Mouse (Mus musculus): Measurements from ENCODE around the gene Grk6. TPM values are rescaled to one million over a fixed set of nuclear protein-coding genes. Genes with fewer than 3 reads are reported as not detected.

Gene Grk6
- polyA plus RNA-seq, 1 experiment: 228 TPM

DNA sequence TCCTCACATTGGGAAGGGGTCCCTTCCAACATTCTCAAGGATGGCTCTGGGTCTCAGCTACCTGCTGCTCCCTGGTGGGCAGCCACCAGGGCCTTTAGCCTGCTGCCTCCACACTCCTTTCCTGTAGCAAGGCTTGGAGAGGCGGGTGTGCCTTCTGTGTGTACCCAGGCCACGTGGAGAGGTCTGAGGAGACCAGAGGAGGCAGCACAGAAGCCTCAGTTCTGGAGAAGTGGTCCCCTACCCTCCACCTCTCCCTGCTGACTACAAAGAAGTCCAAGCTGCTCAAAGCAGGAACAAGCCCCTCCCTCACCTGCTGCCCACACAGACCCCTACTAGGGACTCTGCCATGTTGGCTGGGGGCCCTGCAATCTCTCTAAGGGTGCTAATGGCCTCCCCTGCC lies 49.4 kb downstream of the Grk6 start:
- peaks cover 10% of the 10 kb centered on the region; the same call in 1 of the 2 replicates for H3K4me1 ChIP-seq (replicated peaks; ENCODE audit: control insufficient read depth, insufficient read depth, low read length)

DNA sequence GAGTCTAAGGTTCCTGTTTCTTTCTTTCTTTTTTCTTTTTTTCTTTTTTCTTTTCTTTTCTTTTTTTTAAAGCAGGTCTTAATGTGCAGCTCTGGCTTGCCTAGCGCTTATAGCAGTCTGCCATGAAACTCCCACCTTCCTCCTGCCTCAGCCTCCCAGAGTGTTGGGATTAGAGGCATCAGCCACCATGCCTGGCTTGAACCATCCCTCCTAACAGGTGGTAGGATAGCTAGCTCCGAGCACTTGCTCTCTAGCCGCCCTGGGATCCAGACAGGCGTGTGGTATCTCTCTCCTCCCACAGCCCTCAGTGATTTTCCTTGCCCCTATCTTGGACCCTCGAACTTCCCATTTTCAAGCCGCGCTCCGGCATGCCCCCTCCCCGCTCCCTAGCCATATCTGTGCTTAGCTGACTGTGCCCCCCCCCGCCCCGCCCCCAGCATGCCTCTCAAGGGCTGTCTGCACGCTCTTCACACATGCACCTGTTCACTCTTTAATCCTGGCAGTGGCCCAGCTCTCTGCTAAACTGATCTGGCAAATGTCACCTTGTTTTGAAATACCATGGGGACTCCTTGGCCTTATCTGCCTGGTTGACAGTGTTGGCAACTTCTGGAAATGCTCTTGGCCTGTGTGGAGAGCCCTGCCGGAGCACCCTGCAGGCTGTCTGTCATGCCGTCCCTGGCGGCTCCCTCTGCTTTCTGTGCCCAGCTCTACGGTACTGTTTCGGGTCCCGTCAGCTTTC lies 50.2 kb downstream of the Grk6 start:
- no peaks in the 10 kb centered on the region; the same call in 1 of the 2 replicates for H3K27me3 ChIP-seq (ENCODE audit: control insufficient read depth, insufficient read depth, low read length)
- no peak overlapping the region for H3K27ac ChIP-seq (ENCODE audit: control insufficient read depth, insufficient read depth, low read length)
- peaks cover 10% of the 10 kb centered on the region; the same call in 1 of the 2 replicates for H3K4me1 ChIP-seq (replicated peaks; ENCODE audit: control insufficient read depth, insufficient read depth, low read length)
- WGBS: 26% methylated on average over 18 of the region's 18 CpGs
- H3K36me3 ChIP-seq (ENCODE audit: control insufficient read depth, insufficient read depth, low read length): no peaks in the 10 kb centered on the region
- no peak overlapping the region for H3K4me3 ChIP-seq (ENCODE audit: control insufficient read depth, insufficient read depth, low read length)
- TF ChIP-seq POLR2A (IDR thresholded peaks at IDR 0.05; ENCODE audit: control insufficient read depth, extremely low read depth, insufficient read depth, low read length, poor library complexity): no peak
- no peak for TF ChIP-seq CTCF (IDR thresholded peaks at IDR 0.05; ENCODE audit: borderline replicate concordance, control insufficient read depth, extremely low read depth, insufficient read depth, low read length, poor library complexity)
- DNase-seq: no peak

More for the DNA sequence above, 49.4 kb downstream of the Grk6 start:
- no peak overlapping the region for H3K4me3 ChIP-seq (ENCODE audit: control insufficient read depth, insufficient read depth, low read length)
- WGBS: 55% methylated on average over 2 of the region's 2 CpGs
- H3K36me3 ChIP-seq (ENCODE audit: control insufficient read depth, insufficient read depth, low read length): no peaks in the 10 kb centered on the region
- TF ChIP-seq CTCF (IDR thresholded peaks at IDR 0.05; ENCODE audit: borderline replicate concordance, control insufficient read depth, extremely low read depth, insufficient read depth, low read length, poor library complexity): no peak
- no peak for TF ChIP-seq POLR2A (IDR thresholded peaks at IDR 0.05; ENCODE audit: control insufficient read depth, extremely low read depth, insufficient read depth, low read length, poor library complexity)
- H3K27ac ChIP-seq (ENCODE audit: control insufficient read depth, insufficient read depth, low read length): no peak overlapping the region
- H3K27me3 ChIP-seq (ENCODE audit: control insufficient read depth, insufficient read depth, low read length): no peaks in the 10 kb centered on the region; the same call in 1 of the 2 replicates
- no peak for DNase-seq

DNA sequence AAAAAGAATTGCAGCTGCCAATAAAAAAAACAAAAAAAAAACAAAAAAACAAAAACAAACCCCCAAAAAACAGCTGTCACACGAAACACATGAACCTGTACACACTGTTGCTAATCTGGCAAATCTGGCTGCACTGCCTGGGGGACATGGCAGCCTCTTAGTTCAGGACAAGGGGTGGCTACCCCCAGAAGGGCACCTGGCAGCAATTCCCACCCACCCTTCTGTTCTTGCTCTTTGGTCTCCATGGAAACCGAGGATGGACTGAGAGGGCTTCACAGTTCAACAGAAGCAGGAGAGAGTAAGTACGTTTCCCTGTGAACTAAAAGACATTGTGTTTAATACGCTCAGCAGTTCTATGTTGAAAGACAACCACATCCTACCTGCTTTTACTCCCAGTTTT lies 50.8 kb downstream of the Grk6 start:
- TF ChIP-seq CTCF (IDR thresholded peaks at IDR 0.05; ENCODE audit: borderline replicate concordance, control insufficient read depth, extremely low read depth, insufficient read depth, low read length, poor library complexity) (no peak), POLR2A (IDR thresholded peaks at IDR 0.05; ENCODE audit: control insufficient read depth, extremely low read depth, insufficient read depth, low read length, poor library complexity) (no peak)
- no peaks in the 10 kb centered on the region for H3K36me3 ChIP-seq (ENCODE audit: control insufficient read depth, insufficient read depth, low read length)
- no peak overlapping the region for H3K27ac ChIP-seq (ENCODE audit: control insufficient read depth, insufficient read depth, low read length)
- no peak overlapping the region for H3K4me3 ChIP-seq (ENCODE audit: control insufficient read depth, insufficient read depth, low read length)
- peaks cover 10% of the 10 kb centered on the region; the same call in 1 of the 2 replicates for H3K4me1 ChIP-seq (replicated peaks; ENCODE audit: control insufficient read depth, insufficient read depth, low read length)
- H3K27me3 ChIP-seq (ENCODE audit: control insufficient read depth, insufficient read depth, low read length): no peaks in the 10 kb centered on the region; the same call in 1 of the 2 replicates
- WGBS: 85% methylated on average over 4 of the region's 4 CpGs
- no peak for DNase-seq

DNA sequence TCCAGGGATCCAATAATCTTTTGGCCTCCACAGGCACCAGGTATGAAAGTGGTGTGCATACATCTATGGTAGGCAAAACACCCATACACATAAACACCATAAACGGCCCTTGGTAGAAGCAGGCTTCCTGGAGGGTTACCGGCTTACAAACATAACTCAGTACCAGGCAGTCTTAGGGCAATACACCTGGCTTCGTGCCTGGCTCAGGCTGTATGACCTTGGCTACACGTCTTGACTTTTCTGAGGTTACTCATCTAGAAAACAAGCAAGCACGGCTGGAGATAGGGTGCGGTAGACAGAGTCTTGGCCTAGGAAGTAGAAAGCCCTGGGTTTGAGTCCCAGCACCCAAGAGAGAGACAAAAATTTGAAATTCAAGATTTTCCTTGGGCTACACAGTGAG lies 51.8 kb downstream of the Grk6 start:
- no peak overlapping the region for H3K27ac ChIP-seq (ENCODE audit: control insufficient read depth, insufficient read depth, low read length)
- DNase-seq: no peak

DNA sequence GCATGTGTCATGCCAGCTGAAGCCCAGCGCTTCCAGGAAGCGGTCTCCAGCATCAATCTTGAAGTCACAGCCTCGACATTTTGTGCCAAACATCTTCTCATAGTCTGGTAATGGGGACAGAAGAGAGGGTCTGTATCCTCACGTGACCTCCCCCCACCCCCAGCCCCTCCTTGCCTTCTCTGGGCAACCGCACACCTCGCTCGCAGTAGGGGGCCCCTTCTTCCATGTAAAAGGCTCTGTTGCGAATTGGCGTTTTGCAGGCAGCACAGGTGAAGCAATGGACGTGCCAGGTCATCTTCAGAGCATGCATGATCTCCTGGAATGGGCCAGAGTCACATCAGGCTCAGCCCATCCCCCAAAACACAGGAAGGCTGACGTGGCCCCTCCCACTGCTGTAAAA lies 54.0 kb downstream of the Grk6 start:
- peaks cover 17% of the 10 kb centered on the region for H3K4me1 ChIP-seq (replicated peaks; ENCODE audit: control insufficient read depth, insufficient read depth, low read length)
- no peaks in the 10 kb centered on the region for H3K36me3 ChIP-seq (ENCODE audit: control insufficient read depth, insufficient read depth, low read length)
- no peak overlapping the region for H3K27ac ChIP-seq (ENCODE audit: control insufficient read depth, insufficient read depth, low read length)
- 90% methylated on average over 11 of the region's 11 CpGs for WGBS
- H3K4me3 ChIP-seq (ENCODE audit: control insufficient read depth, insufficient read depth, low read length): no peak overlapping the region
- TF ChIP-seq POLR2A (IDR thresholded peaks at IDR 0.05; ENCODE audit: control insufficient read depth, extremely low read depth, insufficient read depth, low read length, poor library complexity): no peak
- no peak for TF ChIP-seq CTCF (IDR thresholded peaks at IDR 0.05; ENCODE audit: borderline replicate concordance, control insufficient read depth, extremely low read depth, insufficient read depth, low read length, poor library complexity)
- H3K27me3 ChIP-seq (ENCODE audit: control insufficient read depth, insufficient read depth, low read length): no peaks in the 10 kb centered on the region
- no peak for DNase-seq

More for the DNA sequence above, 51.8 kb downstream of the Grk6 start:
- H3K27me3 ChIP-seq (ENCODE audit: control insufficient read depth, insufficient read depth, low read length): no peaks in the 10 kb centered on the region; the same call in 1 of the 2 replicates
- TF ChIP-seq POLR2A (IDR thresholded peaks at IDR 0.05; ENCODE audit: control insufficient read depth, extremely low read depth, insufficient read depth, low read length, poor library complexity) (no peak), CTCF (IDR thresholded peaks at IDR 0.05; ENCODE audit: borderline replicate concordance, control insufficient read depth, extremely low read depth, insufficient read depth, low read length, poor library complexity) (no peak)
- H3K36me3 ChIP-seq (ENCODE audit: control insufficient read depth, insufficient read depth, low read length): no peaks in the 10 kb centered on the region
- 95% methylated on average over 6 of the region's 6 CpGs for WGBS
- peaks cover 10% of the 10 kb centered on the region; the same call in 1 of the 2 replicates for H3K4me1 ChIP-seq (replicated peaks; ENCODE audit: control insufficient read depth, insufficient read depth, low read length)
- no peak overlapping the region for H3K4me3 ChIP-seq (ENCODE audit: control insufficient read depth, insufficient read depth, low read length)

DNA sequence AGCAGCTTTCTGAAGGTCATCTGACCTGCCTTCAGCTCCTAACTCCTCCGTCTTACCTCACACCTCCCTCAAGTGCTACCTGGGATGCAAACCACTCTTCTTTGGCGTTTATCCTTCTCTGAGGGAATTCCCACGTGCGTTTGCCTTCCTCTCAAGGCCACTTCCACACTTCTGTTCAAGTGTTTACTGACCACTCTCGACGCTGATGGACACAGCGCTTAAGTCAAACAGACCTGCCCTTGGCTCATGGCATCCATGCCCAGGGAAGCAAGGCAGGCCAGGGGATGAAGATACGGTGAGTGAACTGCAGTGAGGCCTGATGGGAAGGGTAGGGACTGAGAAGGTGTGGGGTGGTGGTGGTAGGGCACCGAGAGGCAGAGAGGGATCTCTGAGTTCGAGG lies 55.7 kb downstream of the Grk6 start:
- H3K4me1 ChIP-seq (replicated peaks; ENCODE audit: control insufficient read depth, insufficient read depth, low read length): peaks cover 11% of the 10 kb centered on the region
- no peaks in the 10 kb centered on the region for H3K27me3 ChIP-seq (ENCODE audit: control insufficient read depth, insufficient read depth, low read length)
- H3K36me3 ChIP-seq (ENCODE audit: control insufficient read depth, insufficient read depth, low read length): no peaks in the 10 kb centered on the region
- DNase-seq: no peak
- no peak overlapping the region for H3K4me3 ChIP-seq (ENCODE audit: control insufficient read depth, insufficient read depth, low read length)
- H3K27ac ChIP-seq (ENCODE audit: control insufficient read depth, insufficient read depth, low read length): no peak overlapping the region
- no peak for TF ChIP-seq POLR2A (IDR thresholded peaks at IDR 0.05; ENCODE audit: control insufficient read depth, extremely low read depth, insufficient read depth, low read length, poor library complexity)
- no peak for TF ChIP-seq CTCF (IDR thresholded peaks at IDR 0.05; ENCODE audit: borderline replicate concordance, control insufficient read depth, extremely low read depth, insufficient read depth, low read length, poor library complexity)
- 94% methylated on average over 10 of the region's 10 CpGs for WGBS
